Mouse (Mus musculus) natural killer cell, adult 2 months (primary cell): ENCODE measurements around the gene Senp6.
"Not testable (repeated sequence)": the region's sequence is repeated elsewhere in the genome, so short reads cannot be mapped to it uniquely, and the experiment has no call there.

Source experiments
- DNase-seq, 2 experiments: peaks; one replicate each; pipeline ENCODE4 v3.0.0; 2022; ENCODE audit warnings: low spot score in 2 of 2

Senp6 gene

DNA sequence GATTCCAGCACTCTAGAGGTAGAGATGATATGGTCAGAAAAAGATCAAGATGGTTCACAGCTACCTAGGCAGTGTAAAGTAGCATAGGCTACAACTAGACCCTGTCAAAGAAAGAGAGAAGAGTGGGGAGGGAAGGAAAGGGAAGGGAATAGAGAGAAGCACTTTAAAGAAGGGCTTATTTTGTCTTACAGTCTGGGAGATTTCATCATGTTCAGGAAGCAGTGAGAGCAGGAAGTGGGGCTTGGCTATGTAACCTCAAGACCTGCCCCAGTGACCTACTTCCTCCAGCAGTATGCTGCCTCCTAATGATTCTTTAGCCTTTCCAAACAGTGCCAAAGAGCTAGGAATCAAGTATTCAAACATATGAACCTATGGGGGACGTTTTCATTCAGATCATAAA is 14.2 kb downstream of the Senp6 start:
- peak; percentile 18 to 47 for DNase-seq

DNA sequence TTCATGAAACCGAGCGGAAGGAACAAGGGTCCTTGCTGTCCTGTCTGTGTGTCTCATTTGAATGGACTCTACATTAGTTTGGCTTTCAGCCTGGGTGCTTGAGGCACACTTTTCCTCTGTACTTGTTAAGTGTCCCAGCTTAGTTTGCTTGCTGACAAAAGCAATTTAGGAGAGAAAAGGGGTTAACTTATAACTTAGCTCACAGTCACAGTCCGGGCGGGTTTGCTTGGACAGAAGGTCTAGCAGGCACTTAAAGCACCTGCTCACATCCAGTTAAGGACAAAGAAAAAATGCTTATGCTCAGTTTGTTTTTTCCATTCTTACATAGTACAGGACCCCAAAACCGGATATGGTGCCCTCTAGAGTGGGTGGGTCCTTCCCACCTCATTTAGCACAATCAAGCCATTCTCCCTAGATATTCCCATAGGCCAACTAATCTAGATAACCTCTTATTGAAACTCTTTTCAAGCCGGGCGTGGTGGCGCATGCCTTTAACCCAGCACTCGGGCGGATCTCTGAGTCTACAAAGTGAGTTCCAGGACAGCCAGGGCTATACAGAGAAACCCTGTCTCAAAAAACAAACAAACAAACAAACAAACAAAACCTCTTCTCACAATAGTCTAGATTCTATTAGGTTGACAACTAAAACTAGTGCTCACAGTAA is 17.9 kb downstream of the Senp6 start:
- no peak for DNase-seq

DNA sequence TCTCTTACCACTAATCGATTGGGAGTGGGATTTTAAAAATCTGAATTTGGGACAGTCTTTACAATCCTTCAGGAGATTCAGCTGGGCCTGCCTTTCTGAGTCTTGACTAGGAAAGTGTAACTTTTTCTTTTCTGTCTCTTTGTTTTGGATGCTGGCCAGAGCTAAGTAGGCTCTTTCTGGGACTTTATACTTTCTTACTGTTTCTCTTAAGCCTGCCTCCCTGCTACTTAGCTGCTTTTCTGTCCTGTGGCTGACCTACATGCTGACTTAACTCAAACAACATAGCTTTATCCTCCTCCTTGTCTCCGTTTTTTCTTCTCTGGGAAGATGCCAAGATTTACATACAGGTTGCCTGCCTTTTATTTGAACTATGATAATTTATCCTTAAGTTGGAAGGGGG is 19.0 kb downstream of the Senp6 start:
- no peak for DNase-seq

DNA sequence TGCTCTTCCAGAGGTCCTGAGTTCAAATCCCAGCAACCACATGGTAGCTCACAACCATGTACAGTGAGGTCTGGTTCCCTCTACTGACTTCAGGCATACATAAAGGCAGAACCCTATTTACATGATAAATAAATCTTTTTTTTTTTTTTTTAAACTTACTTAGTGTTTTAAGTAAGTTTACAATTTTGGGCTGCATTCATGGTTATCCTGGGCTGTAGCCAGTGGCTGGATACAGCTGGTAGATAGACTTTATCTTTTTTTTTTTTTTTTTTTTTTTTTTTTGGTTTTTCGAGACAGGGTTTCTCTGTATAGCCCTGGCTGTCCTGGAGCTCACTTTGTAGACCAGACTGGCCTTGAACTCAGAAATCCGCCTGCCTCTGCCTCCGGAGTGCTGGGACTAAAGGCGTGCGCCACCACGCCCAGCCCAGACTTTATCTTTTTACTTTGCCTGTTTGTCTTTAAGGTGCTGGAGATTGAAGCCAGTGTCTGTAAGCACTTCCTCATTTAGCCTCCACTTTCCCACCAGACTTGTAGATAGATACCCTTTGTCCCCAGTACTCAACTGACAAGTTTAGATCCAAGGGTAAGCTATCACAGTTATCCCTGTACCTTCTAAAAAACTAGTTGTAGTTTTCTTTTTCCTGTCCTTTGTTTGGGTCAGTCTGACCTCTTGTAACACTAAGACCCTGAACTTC is 19.7 kb downstream of the Senp6 start:
- DNase-seq = not testable (repeated sequence)

DNA sequence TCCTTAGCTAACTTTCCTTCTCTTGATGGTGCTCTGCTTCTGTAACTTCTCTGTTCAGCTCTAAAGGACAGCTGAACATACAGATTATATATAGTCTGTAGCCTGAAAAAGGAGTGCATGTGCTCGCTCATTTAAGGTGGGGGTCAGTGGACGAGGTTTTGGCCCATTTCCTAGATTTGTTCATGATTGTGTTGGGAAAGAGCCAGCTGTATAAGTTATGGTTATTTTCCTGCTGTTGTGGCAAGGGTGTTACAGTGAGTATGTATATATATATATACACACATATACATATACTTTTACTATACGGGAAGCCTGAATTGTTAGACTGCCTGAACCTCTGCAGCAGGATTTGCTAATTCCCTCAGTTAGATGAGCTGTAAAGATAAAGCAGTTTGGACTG is 22.7 kb downstream of the Senp6 start:
- DNase-seq = no peak

DNA sequence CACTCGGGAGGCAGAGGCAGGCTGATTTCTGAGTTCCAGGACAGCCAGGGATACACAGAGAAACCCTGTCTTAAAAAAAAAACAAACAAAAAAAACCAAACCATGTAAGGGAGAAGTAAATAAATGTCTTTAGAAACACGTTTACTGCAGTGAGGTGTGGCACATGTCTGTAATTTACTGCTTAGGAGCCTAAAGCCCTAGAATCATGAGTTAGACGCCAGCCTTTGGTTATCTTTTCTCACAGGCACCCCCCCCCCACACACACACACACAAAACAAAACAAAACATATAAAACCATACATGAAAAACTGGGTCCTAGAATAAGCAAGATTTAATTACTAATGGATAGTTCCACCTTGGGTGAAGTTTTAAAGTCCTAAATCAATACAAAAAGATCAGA is 29.6 kb downstream of the Senp6 start:
- DNase-seq = no peak

DNA sequence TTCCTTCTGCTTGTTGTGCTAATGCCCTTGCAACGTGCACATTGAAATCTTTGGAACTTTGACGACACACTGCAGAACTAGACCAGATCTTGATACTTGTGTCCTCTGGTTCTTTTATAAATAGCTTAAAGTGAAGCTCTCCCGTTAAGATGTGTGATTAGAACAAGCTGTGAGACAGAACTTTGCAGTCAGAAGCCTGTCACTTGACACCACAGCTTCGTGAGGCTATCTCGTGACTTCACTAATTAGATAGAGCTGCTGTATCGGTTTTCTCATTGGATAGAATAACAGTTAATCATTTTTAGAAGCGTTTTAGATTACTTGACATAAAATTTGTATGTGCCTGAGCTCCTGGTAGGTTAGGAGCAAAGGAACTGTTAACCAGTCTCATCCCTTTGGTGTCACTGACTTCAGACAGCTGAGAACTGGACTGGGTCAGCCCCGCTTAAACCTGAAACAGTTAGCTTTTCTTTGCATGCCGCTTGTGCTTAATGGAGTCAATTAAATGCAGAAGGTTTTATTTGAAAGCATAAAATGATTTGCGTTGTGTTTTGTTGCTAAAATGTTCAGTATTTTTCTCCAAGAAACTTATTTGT is 79.4 kb downstream of the Senp6 start:
- no peak for DNase-seq

DNA sequence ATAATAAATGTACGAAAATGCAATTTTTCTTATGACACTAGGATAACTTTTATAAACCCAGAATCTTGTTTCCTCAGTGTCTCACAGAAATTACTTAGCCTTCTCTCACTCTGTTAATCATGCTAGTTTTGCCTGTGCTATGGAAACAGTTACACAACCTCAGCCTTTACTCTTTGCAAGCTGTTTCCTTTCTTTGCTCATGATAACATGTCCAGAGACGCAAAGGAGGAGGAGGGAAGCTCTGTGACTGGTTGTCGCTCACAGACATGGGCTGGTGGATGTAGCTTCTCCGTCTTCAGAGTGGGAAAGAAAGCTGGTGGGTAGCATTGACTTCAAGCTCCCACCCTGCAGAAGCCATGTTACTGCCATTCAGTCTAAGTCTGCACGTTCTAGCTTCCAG is 82.9 kb downstream of the Senp6 start:
- DNase-seq = no peak

DNA sequence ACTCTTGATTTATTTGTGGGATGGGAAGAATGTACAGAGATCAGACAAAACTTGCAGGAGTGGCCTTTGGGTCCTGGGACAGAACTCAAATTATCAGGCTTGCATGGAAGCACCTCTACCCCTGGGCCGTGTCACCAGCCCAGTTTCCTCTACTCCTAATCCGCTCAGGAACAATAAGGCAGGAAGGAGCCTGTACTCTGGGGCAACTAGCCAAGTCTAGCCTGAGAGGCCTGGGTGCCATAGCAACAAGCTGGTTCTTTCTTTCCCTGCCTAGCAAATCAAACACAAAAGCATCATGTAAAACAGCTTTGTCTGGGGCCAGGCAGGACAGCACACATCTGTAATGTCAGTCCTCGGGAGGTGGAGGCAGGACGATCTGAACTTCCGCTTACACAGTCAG is 88.6 kb downstream of the Senp6 start:
- no peak for DNase-seq

DNA sequence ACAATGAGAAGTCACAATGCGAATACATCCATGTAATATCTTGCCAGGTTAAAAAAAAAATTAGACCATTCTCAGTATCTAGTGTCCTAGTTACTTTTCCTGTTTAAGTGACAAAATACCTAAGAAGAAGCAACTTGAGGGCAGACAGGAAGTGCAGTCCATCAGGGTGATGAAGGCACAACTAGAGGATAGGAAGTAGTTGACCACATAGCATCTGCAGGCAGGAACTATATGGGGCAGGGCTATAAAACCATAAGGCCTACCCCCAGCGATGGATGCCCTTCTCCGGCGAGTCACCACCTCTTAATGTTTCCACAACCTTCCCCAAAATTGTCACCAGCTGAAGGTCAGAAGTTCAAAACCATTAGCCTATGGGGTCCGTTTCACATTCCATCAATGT is 90.1 kb downstream of the Senp6 start:
- DNase-seq = no peak

DNA sequence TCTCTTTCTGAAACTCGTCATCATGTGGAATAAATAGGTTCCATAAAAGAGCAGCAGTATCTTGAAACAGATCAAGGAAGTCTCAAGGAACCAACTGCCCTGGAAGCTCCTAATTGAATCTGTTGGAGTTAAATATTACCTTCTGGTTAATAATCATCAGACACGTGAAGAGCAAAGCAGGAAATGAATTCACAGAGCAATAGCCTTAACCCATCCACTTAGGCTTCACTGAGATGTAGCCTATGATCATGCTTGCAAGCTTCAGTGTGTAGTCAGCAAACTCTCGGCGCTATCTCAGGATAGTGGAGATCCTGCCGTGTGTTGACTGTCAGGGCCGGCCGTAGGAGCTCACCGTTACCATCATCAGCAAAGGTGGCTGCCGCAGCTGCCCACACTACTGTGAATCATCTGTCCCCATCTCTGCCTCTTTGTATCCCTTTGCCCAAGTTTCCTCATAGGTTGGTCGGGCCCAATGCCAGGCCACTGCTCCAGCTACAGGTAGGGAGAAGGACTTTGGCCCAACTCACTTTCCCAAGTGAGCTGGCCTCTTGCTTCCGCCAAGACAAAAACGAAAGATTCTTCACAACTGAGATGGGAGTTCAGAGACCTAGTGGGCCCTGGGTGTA is 91.2 kb downstream of the Senp6 start:
- no peak for DNase-seq

DNA sequence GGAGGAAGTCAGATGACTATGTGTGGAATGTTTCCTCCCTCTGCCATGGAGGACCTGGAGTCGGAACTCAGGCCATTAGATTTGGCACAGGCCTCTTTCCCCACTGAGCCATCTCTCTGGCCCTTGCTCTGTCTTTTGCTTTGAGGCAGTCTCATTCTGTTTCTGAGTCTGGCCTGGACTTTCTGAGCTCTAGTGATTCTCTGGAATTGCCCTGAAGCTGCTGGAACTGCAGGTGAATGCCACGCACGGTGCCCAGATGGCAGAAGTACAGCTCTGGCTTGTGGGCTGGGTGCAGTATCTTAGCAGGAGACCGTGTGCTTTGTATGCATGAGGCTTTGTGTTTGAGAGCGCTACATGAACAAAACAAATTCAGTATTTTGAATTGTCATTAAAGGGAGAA is 92.2 kb downstream of the Senp6 start:
- no peak for DNase-seq

DNA sequence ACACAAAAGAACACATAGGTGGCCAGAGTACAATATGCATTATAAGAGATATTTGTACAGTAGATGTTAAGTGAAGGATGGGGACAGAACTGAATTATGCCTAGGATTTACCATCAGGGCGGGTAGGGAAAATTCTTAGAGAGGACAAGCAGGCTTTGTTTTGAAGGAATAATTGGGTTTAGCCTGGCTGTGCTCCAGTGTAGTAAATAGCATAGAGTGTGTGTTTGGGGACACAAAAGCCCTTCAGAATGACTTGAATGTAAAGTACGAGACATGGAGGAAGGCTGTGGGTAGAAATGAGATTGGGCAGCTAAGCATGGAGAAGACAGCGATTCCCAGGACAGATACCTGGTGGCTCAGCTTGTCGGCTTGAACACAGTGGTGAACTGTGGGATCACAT is 94.7 kb downstream of the Senp6 start:
- DNase-seq = no peak

DNA sequence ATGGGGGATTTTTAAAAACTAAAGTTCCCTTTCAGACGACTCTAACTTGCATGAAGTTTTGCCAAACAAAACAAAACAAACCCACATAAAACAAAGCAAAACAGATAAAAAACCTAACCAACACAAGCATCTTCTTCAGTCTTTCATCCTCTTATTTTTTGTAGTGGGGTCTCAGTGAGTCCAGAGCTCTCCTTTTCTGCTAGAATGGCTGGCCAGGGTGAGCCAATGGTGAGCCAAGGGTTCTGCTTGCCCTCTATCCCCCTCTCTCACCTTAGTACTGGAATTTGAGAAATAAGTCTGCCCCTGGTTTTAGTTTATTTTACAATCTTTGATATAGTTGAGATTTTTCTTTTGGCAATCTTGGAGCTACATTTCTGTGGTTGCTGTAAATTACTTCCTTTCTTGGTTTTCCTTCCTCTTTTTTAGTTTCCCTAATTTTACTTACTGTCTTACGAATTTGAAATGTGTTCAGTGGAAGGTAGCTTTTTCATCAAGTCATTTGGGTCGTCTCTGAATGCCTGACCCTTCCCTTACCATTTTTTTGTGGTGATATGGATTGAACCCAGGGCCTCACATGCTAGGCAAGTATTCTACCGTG is 96.5 kb downstream of the Senp6 start:
- peak in 1 of 2 experiments; percentile 7 for DNase-seq

DNA sequence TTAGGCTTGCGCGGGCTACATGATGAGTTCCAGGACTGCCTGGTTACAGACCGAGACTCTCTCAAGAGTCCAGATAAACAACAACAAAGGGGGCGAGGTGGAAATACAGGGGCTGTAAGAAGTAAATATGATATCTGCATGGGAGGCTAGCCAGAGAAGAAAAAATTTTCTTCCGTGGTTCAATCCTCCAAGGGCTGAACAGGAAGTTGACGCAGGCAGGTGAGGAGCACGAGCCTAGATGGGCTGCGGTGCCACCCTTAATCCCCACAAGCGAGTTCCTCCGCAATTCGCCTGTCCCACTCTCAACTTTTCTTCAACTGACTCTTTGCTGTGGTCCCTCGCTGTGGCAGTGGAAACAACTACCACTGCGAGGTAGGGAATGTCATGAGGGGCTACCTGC is 97.5 kb downstream of the Senp6 start:
- peak in 1 of 2 experiments; percentile 61 for DNase-seq

DNA sequence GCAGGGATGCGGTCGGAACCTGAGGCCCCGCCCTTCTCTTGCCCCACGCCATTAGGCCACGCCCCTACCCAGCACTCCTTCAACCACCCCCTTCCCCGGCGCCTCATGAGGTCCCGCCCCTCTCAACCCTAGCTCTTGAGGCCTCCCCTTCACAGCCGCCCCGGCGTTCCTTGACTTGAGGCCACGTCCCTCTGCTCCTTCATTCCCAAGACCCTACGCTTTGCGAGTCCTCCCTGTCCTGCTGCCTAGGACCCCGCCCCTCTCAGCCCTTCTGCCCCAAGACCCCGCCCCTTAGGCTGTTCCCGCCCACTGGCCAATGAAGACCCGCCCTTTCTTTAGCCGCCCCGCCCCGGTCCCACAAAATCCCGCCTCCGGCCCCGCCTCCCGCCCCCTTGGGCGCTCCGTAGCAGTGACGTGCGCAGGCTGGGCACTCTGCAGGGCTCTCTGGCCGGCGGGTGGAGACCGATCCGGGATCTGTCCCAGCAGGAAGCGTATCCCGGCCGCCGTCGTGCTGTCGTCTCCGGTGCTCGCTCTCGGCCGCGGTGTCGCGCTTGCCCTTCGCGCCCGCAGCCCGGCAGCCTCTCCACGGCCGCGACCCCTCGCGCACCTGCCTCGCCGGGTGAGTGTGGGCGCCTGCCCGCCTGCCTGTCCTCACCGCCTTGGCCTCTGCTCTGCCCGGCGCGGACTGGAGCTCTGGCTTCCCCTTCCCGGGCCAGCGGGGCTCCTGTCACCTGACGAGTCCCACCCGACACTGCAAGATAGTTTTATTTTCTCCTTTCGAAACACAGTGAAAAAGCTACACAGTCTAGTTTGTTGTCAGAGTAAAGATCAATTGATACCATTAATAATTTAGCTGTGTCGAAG is 98.1 kb downstream of the Senp6 start, which contains the start of gene Myo6:
TSS of gene Myo6 (plus strand) at position 421 of the 864 bp plus-strand sequence.
- DNase-seq = peak; percentile 82 to 86

DNA sequence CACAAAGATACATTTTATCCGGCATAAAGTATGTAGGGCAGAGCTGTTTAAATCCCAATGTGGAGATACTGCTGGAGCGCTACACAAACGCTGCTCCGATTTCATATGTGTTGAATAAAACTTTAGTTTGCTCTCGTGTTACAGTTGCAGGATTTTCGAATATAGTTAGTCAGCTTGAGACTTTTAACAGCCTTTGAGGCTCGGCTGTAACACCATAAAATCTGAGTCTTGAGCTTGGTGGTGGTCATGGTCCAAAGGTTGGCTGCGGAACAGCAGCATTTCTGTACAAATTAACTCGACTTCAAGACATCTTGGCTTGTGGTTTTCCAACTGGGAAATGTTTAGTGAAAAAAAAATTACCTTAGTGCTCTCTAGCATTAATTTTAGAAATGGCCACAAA is 99.0 kb downstream of the Senp6 start:
- no peak for DNase-seq

DNA sequence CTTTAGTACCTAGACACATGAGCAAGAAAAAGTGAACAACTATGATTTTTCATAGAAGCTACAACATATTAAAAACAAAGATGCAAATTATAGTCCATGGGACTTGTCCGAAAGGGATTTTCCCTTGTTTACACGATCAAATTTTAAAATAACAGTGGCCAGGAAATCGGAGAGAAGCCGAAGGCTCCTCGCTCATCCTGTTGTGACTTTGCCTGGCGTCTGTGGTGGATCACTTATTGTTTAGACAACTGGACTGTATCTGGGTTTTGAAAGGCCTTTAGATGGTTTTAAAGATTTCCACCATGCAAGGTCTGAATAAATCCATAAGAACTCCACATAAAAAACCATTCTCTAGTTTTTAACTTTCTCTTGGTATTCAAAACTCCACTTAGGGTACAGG is 99.7 kb downstream of the Senp6 start:
- no peak for DNase-seq

DNA sequence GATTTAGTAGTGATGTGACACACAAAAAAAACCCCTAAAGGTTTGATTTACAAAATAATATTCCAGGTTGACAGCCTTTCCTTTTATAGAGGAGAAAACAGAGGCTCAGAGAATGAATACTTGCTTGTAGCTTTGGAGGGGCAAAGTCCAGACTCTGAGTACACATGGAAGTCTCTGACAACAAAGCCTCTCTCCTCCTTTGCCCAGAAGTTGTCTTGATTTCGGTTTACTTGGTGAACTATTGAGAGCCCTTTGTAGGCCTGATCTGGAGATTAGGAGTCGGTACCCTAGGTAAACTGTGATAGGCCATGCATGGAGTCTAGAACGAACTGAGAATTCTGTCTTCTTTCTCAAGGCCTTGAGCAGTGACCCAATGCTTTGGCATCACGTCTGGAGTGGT is 100.4 kb downstream of the Senp6 start:
- no peak for DNase-seq

DNA sequence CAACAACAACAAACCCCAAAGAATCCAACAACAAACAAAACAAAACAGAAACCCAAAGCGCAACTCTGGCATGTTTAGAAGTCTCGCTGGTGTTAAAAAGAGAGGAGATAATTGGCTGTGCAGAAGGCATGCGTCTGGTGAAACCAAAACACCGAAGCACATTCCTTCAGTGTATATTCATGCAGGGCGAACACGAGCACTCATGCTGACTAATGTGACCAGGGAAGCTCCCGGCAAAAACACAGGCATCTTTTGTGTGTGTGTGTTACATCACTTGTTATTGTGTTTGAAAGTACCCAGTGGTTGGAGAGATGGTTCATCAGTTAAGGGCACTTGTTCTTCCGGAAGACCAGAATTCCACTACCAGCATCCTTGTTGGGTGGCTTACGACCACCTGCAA is 102.8 kb downstream of the Senp6 start:
- no peak for DNase-seq

DNA sequence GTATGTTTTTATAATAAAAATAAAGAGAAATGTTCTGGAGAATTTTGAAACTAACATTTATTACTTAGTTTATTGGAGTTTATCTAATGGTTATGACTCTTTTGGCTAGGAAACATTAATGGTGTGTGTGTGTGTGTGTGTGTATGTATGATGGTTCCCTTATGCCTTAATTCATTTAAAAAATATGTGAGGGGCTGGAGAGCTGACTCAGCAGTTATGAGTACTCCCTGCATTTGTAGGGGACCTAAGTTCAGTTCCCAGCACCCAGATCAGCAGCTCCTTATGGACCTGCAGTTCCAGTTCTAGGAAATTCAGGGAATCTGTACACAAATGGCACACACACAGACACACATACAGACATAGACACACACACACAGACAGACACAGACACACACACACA is 104.5 kb downstream of the Senp6 start:
- DNase-seq = no peak
